Mouse (Mus musculus): ENCODE measurements around the gene Myo9a.

Gene Myo9a

GRCm38 (mm10) chr9:59750267-59751065 is at the start of gene Myo9a, which contains the start of gene Senp8:
TSS of gene Myo9a (plus strand) at chr9:59750896.
TSS of gene Senp8 (minus strand) at chr9:59750710.
- peak; percentile 99 to 100 for DNase-seq (ENCODE audit: low spot score in 2 of 2)

- DNase-seq (ENCODE audit: low spot score in 2 of 2): no peak
Observed at GRCm38 (mm10) chr9:59701094-59701493, 49.6 kb upstream of the Myo9a start.

GRCm38 (mm10) chr9:59703099-59703498 is 47.6 kb upstream of the Myo9a start:
- DNase-seq (ENCODE audit: low spot score in 2 of 2): no peak

DNA sequence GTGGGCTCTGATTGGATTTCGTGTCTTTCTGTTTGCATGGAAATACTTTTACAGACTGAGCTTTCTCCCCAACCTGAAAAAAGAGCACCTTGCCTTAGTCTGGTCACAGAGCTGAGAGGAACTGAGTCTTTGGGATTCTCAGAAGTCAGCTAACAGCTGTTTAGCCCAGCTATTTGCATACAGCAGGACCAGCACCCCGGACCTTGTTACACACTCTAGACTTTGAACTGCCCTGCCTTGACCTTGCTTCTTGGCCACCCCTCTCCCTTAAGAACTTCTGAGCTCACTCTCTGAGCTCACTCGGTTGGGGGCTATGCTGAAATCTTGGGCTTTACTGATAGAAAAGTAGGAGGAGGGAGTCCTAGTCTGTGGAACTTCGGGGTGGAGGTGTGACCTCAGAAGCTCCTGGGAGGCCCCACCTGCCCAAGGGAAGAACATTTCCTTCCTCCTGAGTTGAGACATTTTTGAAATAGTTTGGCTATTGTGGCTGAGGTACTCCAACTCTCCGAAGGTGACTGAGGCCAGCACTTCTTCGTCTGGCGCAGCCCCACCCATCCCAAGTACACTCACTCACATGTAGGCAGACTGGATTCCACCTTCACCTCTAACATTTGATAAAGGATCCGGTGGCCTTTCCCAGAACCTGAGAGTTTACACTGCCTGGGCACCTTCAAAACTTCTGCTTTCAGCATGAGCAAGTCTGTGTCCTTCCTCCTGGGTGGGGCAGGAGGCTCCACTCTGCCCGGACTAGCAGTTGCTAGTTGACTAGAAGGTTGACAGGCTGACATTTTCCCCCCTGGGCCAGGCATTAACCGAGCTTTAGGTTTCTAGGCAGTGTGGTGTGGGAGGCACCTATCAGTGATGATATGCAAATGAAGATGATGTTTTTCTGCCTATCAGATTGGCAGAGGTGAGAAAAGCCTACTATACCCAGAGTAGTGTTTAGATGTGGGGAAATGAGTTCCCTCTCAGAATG is 43.6 kb upstream of the Myo9a start:
- DNase-seq (ENCODE audit: low spot score in 2 of 2): no peak

- no peak for DNase-seq (ENCODE audit: low spot score in 2 of 2)
Observed at GRCm38 (mm10) chr9:59709225-59709624, 41.5 kb upstream of the Myo9a start.

GRCm38 (mm10) chr9:59716275-59716898 is 34.3 kb upstream of the Myo9a start:
- no peak for DNase-seq (ENCODE audit: low spot score in 2 of 2)

DNA sequence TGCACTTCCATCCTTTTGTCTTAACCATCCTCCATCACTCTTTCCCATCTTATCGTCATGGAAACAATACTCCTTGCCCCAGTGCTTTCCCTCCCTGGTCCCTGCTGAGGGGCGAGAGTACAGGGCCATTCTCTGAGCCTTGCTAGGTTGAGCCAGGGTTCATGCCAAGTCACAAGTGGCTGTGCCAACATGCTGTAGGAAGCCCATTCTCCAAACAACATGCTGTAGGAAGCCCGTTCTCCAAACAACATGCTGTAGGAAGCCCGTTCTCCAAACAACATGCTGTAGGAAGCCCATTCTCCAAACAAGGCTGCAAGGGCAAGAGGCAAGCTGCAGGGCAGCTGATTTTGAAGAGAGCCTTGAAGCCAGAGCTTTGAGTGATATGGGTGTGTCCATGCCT is 32.5 kb upstream of the Myo9a start:
- no peak for DNase-seq (ENCODE audit: low spot score in 2 of 2)

DNA sequence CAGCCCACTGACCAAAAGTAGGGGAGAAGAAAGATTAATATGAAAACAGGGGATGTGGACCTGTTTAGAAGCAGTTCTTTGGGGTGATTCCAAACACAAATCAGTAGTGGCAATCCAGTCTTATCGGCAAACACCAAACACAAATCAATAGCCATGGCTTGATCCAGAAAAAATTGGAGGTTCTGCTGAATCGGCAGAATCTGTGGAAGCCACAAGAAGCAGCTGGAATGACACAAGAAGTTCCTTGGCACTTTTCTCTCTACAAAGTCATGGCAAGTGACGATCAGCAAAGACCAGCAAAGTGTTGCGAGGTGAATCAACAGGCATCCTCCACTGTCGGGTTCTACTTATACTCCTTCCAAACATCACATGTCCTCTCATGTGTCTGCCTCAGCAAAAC is 29.6 kb upstream of the Myo9a start:
- no peak for DNase-seq (ENCODE audit: low spot score in 2 of 2)

- peak; percentile 38 to 71 for DNase-seq (ENCODE audit: low spot score in 2 of 2)
Observed at GRCm38 (mm10) chr9:59723096-59723657, 27.5 kb upstream of the Myo9a start.

DNA sequence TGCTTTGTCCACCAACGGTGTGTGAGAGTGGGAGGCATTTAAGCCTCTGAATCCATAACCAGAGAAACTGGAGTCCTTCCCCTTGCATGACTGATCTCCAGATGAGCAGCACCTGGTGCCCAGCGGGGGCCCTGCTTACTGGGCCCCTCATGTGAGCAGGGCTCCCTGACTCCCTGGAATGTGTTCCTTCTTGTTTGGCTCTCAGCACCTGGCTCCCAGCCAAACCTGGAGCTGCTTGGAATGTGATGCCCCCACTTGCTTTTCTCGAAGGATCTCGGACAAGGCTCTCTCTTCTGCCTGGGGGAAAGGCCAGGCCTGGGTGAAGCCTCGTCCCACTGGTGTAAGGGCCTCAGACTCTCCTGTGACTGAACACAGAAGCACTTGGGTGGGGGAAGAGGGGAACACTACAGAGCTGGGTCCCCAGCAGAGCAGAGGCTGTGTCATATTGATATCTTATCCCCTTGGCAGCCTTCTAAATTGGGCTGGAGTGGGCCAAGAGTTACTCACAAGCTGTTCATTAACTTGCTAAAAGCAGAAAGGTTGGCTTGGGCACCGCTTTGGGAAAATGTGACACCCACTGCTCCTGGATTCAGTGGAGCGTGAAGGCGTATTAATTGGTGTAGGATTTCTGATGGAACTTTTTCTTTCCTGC is 26.8 kb upstream of the Myo9a start:
- DNase-seq (ENCODE audit: low spot score in 2 of 2): peak in 1 of 2 experiments; percentile 37

DNA sequence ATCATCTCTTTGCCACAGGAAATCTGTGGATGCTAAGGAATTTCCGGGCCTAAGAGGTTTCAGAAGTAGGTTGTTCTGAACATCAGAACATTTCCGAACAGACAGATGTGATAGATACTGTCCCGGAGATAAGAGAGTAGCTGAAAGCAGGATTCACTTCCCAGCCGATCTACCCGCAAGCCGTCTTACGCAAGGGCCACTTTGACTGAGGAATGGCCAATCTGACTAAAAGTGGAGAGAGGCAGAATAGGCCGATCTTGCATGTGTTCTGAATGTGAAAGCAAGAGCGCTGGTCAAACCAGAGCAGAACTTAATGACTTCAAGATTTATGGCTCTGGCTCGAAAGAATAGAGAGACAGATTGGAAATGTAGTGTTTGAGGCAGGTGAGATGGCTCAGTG is 25.2 kb upstream of the Myo9a start:
- no peak for DNase-seq (ENCODE audit: low spot score in 2 of 2)

DNA sequence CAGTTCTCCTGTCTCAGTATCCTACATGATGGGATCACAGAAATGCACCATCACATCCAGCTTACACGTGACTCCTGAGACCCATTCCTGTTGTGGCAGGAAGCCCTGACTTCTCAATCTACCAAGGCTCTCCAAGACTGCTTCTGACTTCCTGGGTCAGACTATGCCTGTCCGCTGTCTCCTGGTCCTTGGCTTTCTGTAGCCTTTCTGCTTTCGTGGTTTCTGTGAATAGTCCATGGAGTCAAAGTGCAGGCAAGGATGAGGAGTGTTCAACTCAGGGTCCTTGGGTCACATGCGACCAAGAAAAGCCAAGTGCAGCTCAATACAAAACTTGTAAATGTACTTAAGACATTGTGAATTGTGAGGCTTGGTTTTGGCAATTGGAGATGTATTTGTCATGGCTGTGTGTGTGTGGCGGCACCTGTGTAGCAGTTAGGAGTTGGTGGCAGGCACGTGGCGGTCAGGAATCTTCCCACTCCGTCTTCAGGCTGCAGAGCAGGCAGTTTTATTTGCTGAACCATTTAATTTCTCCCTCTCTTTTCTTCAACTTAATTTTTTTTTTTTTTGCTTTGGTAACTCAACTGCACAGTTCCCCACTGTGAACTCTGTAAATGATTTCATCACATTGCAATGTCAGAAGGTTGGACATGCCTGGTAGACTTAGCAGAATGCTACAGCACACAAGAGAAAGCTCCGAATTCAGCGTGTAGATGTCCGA is 23.0 kb upstream of the Myo9a start:
- DNase-seq (ENCODE audit: low spot score in 2 of 2): no peak

DNA sequence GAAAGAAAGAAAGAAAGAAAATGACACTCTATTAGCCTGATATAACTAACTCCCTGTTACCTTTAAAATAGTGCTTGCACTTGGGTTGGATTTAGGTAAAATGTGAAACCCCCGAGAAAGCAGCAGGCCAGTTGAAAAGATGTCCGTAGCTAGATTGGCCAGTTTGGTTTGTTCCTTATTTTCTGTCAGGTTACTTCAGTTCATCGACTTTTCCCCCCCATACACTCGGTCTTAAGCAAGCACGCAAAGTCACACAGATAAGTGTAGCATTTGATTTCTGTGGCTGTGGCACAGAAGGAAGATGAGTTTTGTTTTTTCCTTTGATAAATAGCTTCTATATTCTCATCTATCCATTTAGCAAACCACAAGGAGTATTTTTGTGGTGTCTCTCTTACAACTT is 19.6 kb upstream of the Myo9a start:
- no peak for DNase-seq (ENCODE audit: low spot score in 2 of 2)

- DNase-seq (ENCODE audit: low spot score in 2 of 2): no peak
Observed at GRCm38 (mm10) chr9:59733075-59733474, 17.6 kb upstream of the Myo9a start.

DNA sequence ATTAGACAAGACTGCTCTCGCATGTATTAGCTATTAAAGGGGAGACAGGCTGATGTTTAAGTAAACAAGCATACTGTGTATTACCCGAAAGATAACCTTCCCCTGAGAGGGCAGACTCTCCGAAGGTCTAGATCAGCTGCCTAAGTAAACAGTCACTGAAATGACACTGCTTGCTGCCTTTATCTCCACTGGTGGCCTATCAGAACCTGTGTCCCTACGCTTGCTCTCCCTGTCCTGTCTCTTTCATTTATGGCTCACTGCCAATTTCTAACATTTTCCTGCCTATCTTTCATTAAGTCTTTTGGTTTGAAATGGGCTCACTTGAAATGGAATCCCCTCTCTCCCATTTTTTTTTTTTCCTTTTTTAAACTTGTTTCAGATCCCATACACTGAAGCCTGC is 15.3 kb upstream of the Myo9a start:
- DNase-seq (ENCODE audit: low spot score in 2 of 2): no peak

GRCm38 (mm10) chr9:59740593-59740992 is 10.1 kb upstream of the Myo9a start:
- no peak for DNase-seq (ENCODE audit: low spot score in 2 of 2)

GRCm38 (mm10) chr9:59743903-59744302 is 6.8 kb upstream of the Myo9a start:
- no peak for DNase-seq (ENCODE audit: low spot score in 2 of 2)

DNA sequence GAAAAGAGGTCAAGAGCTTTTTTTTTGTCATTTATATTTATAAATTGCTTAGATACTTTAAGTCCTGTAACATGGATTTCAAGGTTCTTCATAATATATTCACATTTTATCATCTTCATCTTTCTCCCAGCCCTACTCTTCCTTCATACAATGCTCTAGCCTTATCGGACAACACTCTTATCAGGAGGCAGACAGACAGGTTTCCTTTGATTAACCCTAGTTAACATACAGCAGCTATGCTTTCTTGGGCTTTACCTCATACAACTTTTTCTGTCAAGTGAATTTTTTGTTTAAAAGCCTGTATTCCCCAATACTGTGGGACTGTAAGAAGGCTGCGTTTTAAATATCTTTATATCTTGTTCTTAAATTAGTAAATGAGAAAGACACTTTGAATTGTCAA is 2.3 kb upstream of the Myo9a start:
- no peak for DNase-seq (ENCODE audit: low spot score in 2 of 2)

DNA sequence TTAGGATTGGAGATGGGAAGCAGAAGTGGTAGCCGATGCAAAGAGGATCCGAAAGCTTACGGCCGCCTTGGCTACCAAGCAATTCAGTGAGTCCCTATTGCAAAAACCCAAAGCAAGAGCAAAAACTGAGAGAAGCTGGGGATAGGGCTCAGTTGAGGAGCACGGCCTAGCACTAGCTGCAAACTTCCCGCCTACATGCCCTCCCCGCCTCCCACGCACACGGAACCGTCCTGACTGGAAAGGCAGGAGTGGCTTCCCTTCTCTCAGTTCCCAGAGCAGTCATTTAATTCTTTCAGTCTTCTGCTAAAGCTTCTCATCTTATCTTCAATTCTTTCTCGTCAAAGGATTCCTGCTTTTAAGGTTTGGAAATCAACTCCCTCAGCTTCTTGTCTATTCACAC is 1.7 kb upstream of the Myo9a start:
- no peak for DNase-seq (ENCODE audit: low spot score in 2 of 2)

GRCm38 (mm10) chr9:59749581-59750265 is 973 bp upstream of the Myo9a start:
- no peak for DNase-seq (ENCODE audit: low spot score in 2 of 2)

Measured in cerebellum, postnatal 4 days (tissue).